Mouse (Mus musculus) kidney, adult 2 months (tissue): ENCODE results near the gene Zdhhc22.

ENCODE experiments used
- CTCF ChIP-seq: fragments of 200-500 bp; conservative IDR thresholded peaks from 2 replicates; pipeline ENCODE4 v1.5.1; 2011; ENCODE audit warnings: low read depth, mild to moderate bottlenecking, control low read depth, low read length, moderate library complexity, mixed read lengths; ENCODE audit not compliant: insufficient read depth, insufficient read length
- POLR2A ChIP-seq: fragments of 200-500 bp; IDR thresholded peaks from one replicate; pipeline ENCODE4 v1.6.1; 2011; ENCODE audit warnings: low read depth, low read length, control low read depth

DNA sequence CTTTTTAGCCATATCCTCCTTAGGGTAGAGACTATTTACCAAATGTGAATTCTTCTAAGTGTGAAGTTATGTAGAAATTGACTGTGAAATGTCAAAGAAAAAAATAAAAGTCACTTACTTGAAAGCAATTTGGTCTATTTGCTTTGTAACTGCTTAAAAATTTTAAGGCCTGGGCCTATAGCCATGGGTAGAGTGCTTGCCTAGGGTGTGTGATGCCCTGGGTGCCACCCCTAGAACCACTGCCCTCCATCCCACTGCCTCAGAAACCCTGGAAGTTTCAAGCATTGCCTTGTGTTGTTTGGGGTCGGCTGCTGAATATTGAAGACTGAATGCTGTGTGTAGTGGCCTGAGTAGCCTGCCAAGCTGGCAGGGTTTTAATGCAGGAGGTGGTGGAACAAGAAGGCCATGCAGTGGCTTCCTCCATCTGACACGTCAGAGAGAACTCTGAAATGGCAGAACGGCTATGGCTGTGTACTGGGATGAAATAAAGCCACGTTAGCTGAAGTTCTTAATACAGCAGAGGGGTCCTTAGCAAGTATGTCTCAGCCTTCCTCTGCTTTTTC, 24.9 kb downstream of the Zdhhc22 start:
- TF ChIP-seq CTCF (no peak), POLR2A (no peak)
